Mouse (Mus musculus) heart, postnatal 14 days (tissue): ENCODE data around the gene Dusp7. TPM values are rescaled to one million over a fixed set of nuclear protein-coding genes. Genes with fewer than 3 reads are reported as not detected.

Source experiments
- DNase-seq, 2 experiments: peaks; one replicate each; pipeline ENCODE4 v3.0.0; 2021 to 2022
- intact Hi-C: fragments of 180-260 bp; cut with DNase I; formaldehyde crosslinking; loops from one replicate; pipeline ENCODE4 v1.15.1; 2025
- total RNA-seq, 2 experiments: library from RNA; stranded (reverse); gene quantifications; 2 replicates each; pipeline ENCODE4 v1.2.3; 2021

Gene Dusp7
- total RNA-seq, 2 experiments from 2014 or later: 53.2 to 53.9 TPM

DNA sequence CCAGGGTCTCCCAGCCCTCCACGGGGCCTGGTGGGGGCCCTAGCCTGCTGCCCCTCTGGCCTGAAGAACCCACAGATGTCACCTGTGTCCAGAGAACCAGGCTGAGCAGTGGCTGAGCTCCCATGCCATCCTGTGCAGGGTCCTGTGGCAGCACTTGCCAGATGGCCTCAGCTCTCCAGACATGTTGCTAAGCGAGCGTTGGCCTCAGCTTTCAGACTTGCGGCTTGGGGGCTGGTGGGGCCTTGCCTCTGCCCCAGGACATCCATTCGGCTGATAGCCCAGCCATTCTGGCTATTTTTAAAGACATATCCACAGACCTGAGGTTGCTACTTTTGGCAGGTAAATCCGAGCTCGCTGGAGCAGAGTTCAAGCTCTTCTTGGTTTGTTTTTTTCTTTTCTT, 5.5 kb downstream of the Dusp7 start:
- intact Hi-C loops: no loop called here
- DNase-seq: no peak

DNA sequence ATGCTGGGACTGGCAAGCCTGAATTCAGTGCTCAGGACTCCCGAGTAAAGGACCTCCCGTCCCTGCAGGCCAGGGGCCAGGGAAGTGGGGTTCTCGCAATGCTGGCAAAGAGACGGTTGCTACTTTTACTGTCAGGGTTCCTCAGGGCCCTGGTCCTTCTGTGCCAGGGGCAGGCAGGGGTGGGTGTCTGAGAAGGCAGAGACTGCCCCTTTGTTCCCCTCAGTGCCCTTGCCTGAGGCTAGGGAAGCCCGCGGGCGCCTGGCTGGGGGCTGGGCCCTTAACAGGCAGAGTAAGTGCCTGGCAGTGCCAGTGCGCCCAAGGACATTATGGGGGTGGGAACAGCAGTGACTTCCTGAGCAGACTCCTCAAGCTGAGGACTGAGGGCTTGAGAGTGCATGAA, 8.8 kb downstream of the Dusp7 start:
- intact Hi-C loops: no loop called here
- DNase-seq: no peak

DNA sequence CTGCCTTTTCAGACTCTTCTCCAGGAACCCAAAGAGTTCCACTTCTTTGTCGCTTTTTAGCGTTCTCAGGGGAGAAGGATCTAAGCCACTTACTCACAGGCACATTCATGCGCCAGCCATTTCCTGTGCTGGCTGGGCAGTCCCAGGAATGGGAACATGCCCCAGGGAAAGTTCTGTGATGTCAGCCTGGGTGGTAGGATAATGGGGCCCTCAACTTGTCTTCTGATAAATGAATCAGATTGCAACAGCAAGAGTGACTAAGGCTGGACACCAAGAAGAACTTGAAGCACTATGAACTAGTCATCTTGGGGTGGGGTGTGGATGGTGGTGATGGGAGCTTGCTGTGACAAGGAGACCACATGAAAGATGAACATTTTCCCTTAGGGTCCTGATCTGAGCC, 9.6 kb downstream of the Dusp7 start:
- intact Hi-C loops: no loop called here

DNA sequence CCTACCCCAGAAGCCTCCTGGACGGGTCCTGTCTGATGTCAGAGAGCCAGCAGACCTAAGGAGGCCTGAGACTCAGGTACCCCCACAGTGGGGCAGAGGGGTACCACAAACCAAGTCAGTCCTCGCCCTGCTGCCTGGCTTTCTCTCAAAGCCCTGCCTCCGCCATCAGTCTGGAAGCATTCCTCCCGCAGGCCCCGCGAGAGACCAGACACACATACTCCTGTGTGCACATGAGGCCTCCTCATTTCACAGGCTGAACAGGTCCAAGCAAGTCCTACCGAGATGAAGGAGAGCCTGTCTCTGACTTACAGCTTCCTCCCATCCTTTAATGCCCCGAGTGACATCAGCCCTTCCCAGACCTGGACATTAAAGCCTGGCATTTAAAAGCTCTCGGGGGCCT, 10.3 kb downstream of the Dusp7 start:
- intact Hi-C loops: no loop called here
- DNase-seq: no peak

More for the DNA sequence above, 9.6 kb downstream of the Dusp7 start:
- no peak for DNase-seq

DNA sequence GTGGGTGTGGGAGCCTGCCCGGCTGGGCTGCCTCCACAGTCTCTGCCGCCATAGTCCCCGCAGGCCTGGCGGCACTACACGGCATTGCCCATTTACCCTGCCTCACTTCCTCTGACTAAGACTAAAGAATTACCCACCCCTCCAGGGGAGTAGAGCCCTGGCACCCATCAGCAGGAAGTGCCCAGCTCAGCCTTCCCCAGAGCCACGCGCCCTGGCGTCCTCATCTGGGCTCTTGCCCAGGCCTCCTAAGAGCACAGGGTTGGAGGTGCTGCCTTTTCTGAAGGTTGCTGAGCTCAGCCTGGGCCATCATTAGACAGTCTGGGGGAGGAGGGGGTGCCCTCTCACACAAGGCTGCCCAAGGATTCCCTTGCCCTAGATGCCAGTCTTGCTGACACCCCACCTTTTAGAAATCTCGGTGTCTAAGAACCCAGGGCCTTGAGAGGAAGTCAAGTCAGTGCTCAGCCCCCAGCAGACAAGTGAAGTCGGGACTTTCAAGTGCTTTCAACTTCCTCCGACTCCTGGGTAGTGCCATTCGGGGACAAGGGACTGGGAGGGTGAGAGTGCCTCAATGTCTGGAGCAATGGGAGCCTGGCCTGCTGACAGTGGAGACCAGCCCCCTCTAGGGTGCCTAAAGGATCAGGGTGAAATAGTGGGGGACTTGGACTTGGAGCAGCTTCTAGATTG, 17.9 kb downstream of the Dusp7 start:
- peak; percentile 52 to 57 for DNase-seq
- intact Hi-C loops: no loop called here

DNA sequence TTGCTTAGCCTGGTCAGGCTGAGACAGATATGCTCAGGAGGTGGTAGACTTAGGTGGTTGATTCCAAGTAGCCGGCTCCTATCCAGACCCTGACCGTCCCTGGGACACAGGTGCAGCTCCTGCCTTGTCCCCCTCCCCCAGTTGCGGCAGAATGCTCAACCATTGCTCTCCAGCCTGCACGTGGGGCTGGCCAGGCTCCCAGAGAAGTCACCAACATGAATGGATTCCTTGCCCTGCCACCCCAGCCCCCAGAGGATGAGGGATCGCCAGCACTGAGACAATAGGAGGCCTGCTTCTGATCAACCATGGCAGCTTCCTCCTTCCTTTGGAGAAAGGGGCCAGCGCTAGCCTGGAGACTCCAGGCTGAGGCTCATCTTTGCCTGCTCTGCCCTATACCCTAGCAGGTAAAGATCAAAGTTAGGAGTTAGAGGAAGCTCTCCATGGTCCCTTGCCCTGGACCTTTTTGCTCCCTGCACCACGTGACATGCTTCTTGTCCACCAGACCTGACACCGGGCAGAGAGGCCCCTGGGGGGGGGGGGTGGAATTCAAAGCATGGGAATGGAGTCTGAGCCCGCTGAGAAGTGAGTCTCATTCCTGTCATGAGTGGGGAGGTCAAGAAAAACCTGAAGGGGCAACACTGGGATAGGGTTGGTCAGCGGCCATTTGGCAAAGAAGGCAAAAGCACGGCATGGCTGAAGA, 24.5 kb downstream of the Dusp7 start:
- no peak for DNase-seq
- intact Hi-C loops: no loop called here

DNA sequence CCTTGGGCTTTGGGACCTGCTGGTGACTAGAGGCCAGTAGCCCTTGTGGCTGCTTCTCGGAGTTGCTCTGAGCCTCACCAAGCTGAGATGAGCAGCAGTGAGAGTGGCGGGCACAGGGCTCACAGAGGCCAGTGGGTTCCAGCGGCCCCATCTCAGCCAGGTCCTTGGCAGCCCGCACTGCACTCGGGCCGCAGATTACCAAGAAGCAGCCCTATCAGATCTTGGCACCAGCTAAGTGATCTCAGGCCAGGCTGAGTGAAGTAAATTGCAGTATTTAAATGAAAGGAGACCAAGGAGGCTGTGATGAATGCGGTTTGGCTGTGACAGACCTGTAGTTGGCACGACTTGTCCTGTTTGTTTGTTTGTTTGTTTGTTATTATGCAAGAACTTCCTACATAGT, 25.1 kb downstream of the Dusp7 start:
- intact Hi-C loops: no loop called here
- no peak for DNase-seq

DNA sequence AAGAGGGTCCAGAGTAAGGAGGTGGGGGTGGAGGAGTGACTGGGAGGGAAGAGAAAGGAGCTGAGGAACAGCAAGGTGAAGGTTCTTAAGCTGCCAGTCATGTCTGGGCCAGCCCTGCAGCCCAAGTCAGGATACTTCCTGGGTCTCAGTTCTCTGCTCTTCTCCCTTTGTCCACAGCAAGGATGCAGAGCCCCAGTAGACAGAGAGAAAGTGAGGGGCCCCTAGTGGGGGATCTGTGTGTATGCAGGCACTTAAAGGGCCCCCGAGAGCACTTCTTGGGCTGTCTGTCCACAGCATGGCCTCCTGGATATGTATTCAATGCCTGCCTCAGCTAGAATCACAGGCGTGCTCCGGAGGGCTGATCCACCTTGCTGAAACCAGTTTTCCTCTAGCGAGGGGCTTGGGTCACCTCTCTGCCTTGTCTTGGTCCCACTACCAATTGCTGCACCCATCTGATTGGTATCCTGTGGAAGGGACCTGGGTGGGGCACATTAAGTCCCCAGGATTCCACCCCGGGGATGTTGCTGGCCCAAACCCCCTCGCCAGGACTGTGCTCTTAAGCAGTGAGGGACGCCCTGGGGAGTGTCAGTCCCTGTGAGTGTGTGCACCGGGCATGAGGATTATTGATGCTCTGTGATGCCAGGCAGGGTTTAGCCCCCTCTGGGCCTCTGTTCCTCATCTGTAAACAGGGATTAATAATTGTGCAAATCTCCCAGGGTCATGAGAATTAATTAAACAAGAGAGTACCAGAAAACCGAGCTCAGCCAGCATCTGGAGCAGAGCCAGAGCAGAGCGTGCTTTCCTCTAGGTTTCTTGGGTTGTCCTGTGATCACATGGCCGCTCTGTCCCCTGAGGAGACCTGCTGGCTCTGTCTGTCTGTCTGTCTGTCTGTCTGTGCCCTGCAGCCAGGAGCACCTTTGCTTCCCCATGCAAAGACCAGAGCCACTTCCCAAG, 26.5 kb downstream of the Dusp7 start:
- DNase-seq: peak in 1 of 2 experiments; percentile 45
- intact Hi-C loops: no loop called here

DNA sequence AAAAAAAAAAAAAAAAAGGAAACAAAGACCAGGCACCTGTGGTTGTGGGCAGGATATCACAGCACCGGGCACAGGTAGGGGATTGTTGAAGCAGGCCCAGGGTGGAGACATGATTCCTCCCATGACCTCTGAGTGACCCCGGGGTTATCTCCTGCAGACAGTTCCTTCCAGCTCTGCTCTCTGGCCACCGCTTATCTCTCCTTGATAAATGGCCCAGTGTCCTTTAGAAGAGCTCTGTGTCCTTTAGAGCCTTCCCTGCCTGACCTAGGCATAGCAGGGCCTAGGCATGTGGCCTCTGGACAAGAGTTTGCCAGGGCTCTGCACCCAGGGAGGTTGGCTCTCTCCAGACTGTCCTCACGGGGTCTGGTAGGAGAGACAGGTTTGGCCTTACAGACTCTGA, 29.3 kb downstream of the Dusp7 start:
- no peak for DNase-seq
- intact Hi-C loops: no loop called here

DNA sequence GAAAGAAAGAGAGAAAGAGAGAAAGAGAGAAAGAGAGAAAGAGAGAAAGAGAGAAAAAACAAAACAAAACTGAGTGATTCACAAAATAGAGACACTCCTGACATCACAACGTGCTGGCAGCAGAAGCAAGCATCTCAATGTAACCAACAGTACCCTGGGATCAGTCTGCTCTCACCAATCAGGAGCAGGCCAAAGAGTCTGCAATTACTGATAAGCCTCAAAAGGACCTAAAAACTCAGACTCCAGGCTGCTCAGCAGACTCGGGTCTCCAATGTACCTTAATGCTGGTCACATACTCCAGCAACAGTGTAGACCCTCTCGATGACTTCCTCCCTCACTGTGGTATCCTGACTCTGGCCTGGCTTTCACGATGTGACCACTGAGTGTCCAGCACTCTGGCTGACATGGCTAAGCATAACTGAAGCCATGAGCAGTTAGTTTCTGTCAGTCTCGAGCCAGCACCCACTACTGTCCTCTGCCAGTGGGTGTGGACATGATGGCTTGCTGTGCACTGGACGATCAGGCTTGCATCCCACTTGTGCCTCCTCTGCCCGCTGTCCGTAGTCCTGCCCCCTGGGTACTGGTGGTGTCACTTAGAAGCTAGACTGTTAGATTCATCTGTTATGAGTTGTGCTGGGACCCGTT, 30.4 kb downstream of the Dusp7 start:
- intact Hi-C loops: no loop called here
- DNase-seq: no peak

DNA sequence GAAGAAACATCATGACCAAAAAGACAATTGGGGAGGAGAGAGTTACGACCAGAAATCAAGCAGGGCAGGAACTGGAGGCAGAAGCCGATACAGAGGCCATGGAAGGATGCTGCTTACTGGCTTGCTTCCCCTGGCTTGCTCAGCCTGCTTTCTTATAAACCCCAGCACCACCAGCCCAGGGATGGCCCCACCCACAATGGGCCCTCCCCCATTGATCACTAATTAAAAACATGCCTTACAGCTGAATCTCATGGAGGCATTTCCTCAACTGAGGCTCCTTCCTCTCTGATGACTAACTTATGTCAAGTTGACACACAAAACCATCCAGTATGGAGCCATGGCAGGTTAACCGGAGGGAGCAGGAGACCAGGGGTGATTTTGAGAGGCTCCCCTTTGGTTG, 31.4 kb downstream of the Dusp7 start:
- no peak for DNase-seq
- intact Hi-C loops: no loop called here

DNA sequence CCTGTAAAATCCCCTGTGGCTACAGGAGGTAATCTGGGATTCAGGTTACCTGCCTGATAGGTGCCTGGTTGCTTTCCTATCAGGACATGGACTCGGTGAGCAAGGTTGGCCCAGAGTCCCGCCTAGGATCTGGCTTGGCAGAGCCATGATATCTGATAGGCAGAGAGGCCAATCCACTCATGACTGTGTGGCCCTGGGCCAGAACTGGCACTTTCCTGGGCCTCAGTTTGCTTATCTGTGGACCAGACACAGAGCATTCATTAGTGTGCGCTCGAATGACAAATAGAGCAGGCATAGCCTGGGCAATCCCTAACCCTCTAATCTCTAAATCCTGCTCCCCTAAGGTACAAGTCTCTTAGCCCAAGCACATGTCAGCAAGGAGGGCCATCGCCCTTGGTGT, 33.7 kb downstream of the Dusp7 start:
- intact Hi-C loops: no loop called here
- no peak for DNase-seq

DNA sequence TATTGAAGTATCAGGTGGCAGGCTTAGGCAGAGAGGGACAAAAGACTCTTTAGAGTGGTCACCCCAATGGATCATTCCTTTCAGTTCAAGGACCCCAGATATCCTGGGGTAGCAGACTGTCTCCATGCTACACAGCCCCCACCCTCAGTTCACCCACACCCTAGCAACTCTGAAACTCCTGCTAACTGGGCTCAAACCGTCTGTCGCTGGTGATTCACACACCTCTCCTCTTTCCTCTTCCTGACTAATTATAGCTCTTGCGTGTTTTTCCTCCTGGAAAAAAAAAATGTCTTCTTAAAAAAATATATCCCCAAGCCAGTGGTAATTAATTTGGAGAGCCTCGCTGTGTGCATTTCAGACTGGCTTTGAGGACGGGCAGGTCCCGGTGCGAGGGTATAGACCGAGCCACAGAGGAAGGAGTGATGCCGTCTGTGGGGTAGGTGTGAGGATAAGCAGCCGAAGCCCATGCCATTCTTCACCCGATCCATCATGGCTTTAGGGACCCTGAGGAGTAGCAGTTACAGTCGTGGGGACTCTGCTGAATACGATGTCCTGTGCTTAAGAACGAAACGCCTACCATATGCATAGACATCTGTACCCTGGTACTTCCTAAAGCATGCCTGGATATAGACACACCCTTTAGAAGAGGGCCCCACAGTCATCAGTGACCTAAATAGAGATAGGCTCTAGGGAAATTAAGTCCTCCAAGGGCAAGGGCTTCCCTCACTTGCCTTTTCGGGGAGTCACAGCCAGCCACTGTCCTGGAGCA, 34.4 kb downstream of the Dusp7 start:
- intact Hi-C loops: no loop called here
- no peak for DNase-seq

DNA sequence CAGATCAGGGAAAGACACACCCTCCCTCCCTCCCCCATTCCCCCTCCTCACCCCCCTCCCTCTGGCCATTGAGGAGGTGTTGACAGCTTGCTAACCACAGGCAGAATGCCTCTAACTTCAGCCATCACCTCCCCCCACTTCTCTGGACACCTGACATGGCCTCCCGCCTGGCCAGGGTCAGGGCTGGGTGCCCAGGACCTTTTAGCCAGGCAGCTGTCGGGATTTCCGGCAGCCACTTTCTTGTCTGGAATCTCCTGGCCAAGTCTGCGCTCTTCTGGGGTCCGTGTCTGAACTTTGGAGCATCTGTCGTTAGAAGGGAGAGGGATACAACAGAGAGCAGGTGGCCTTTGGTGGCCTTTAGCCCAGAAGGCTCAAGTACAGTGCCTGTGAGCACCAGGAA, 36.8 kb downstream of the Dusp7 start:
- intact Hi-C loops: no loop called here

DNA sequence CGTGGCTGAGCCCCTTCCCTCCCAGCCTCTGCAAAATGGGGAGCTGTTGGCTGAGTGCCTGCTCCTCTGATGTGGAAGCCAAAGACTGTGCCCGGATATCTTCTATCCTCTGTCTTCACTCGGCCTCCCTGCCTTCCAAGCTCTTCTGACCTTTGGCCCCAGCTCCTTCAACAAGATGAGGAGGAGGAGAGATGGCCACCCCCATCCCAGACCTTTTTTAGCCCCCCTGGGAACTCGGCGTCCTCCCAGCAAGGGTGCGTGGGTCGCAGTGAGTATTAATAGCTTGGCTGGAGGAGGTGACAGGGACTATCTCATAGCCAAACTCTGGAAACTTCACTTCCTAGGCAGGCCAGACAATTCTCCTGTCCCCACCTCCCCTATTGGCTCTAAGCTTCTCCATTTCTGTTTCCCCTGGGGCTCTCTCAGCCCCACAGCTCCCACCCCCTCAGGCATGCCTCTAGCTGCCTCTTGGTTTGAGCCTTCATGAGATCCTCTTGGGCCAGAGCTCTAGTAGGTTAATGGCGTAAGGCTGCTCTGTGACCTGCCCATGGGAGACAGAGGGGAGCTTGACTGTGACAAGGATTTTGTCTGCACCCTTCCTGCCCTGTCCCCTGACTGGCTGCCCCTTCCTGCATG, 38.1 kb downstream of the Dusp7 start:
- DNase-seq: peak; percentile 58 to 63
- intact Hi-C loops: loop anchor here (1.0 kb wide), 1 partner anchor 12 kb away; no protein-coding TSS in a partner anchor

More for the DNA sequence above, 36.8 kb downstream of the Dusp7 start:
- DNase-seq: peak; percentile 74 to 82

DNA sequence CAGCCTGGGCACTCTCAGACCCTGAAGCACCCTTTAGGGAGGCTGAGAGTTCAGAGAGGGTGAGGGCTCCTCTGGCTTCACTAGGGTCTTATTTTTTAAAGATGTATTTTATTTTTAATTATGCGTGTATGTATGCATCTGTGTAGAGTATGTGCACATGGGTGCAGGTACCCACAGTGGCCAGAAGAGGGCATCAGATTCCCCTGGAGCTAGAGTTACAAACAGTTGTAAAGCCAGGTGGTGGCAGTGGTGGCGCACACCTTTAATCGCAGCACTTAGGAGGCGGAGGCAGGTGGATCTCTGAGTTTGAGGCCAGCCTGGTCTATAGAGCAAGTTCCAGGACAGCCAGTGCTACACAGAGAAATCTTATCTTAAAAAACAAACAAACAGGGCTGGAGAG, 40.7 kb downstream of the Dusp7 start:
- no peak for DNase-seq
- intact Hi-C loops: no loop called here

DNA sequence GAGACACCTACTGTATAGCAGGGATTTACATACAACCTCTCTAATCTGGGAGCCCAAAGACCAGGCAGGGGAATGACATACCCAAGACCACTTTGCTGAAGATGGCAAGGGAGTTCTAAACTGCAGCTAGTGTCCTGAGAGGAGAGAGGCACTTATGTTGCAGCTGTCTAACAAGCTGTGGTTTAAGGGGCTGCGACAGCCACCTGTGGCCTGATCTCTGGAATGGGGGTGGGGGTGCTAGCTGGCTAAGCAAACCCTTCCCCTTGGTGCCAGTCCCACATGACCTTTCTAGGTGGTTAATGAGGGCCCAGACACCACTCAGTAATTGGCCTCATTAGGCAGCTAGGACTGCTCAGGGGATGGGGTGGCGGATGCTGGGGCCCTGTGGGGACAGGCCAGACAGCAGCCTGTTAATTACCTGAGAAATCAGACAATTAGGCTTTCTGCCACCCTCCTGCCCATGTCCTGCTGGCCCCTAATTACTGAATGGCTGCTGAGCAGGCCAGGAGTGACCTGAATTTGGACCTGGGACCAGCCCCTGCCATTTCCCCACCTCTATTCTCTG, 41.7 kb downstream of the Dusp7 start:
- intact Hi-C loops: no loop called here
- DNase-seq: no peak

DNA sequence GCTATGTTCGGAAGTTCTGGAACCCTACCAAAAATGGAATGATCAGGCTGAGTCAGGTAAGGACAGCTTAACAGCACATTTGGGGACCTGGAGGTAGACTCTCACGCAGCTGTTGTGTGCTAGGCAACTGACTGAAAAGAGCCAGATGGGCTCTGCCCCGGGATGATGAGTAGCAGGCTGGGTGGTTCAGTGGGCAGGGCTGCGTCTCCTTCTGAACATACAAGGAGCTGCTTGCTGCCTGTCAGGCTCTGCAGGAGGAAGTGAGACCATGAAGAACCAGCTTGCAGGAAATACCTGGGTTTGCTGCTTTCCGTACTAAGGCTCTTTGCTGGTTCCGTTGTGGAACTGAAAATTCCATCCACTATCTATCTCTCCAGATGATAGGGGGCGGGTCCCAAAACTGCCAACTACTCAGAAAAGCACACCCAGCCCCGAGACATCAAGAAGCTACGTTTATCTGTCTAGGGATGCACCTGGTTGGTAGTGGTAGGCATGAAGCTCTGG, 42.7 kb downstream of the Dusp7 start:
- intact Hi-C loops: no loop called here
- DNase-seq: no peak

DNA sequence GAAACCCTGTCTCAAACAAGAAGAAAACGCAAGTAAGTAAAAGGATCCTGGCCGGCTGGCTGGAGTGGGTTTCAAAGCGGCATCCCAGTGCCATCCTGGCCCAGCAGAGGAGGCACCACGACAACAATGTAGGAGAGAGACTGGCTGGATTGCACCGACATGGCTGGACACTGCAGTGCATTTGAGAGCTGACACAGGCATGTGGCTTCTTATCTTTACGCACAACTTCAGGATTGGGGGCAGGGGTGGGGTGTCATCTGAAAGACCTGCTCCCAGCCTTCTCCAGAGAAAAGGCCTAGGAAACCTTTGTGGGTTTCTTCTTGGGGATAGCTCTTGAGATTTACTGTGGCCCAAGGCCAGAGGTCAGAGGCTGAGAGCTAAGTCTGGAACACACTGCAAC, 43.3 kb downstream of the Dusp7 start:
- intact Hi-C loops: no loop called here
- no peak for DNase-seq
